Mouse (Mus musculus): ENCODE measurements around the gene AB124611.
"Not testable (repeated sequence)": the region's sequence is repeated elsewhere in the genome, so short reads cannot be mapped to it uniquely, and the experiment has no call there.

GRCm38 (mm10) chr9:21542001-21542400 is 16.0 kb downstream of the AB124611 start:
- not testable (repeated sequence) for TF ChIP-seq CTCF, EP300 (IDR thresholded peaks at IDR 0.05; ENCODE audit: low read depth)
